Mouse (Mus musculus) macrophage (primary cell): ENCODE results near the gene Gm10486. TPM values are rescaled to one million over a fixed set of nuclear protein-coding genes. Genes with fewer than 3 reads are reported as not detected.
"Not testable (repeated sequence)": the region's sequence is repeated elsewhere in the genome, so short reads cannot be mapped to it uniquely, and the experiment has no call there.

Experiments
- H3K27ac ChIP-seq: fragments of 350-480 bp; formaldehyde crosslinking; 2 replicates; pipeline ENCODE4 v1.9.0; 2021
- H3K36me3 ChIP-seq: fragments of 350-480 bp; formaldehyde crosslinking; 2 replicates; pipeline ENCODE4 v1.9.0; 2021; ENCODE audit errors: inconsistent target
- H3K4me3 ChIP-seq: fragments of 350-480 bp; formaldehyde crosslinking; 2 replicates; pipeline ENCODE4 v1.9.0; 2021; ENCODE audit errors: inconsistent target
- H3K79me2 ChIP-seq: fragments of 350-480 bp; formaldehyde crosslinking; 2 replicates; pipeline ENCODE4 v1.9.0; 2021; ENCODE audit errors: inconsistent target
- WGBS: methylation state at CpG from one replicate; pipeline ENCODE4 v1.1.7; 2026; ENCODE audit warnings: inconsistent platforms; ENCODE audit not compliant: missing documents; 5-methylcytosine and 5-hydroxymethylcytosine counted together
- polyA plus RNA-seq: library from polyadenylated mRNA; stranded (reverse); fragments of 250-400 nt; gene quantifications from 3 replicates; pipeline ENCODE4 v1.2.4, GENCODE M21; 2018; ENCODE audit warnings: inconsistent platforms
- total RNA-seq, 78 experiments: library from RNA; depleted of rRNA; stranded (reverse); fragments of 250-400 nt; gene quantifications; 1 replicate in 9 of 78; 2 replicates in 24 of 78; 3 replicates in 43 of 78; 4 replicates in 2 of 78; pipeline ENCODE4 v1.2.4; 2018; ENCODE audit warnings: inconsistent platforms in 56 of 78

Gm10486 gene
- total RNA-seq (2018; cell fraction: chromatin; rRNA removed), result not detected
- total RNA-seq (2018; cell fraction: cytosol; rRNA removed), result not detected
- not detected for total RNA-seq (2018; cell fraction: nucleus; rRNA removed)
- not detected in 3 replicates for polyA plus RNA-seq

DNA sequence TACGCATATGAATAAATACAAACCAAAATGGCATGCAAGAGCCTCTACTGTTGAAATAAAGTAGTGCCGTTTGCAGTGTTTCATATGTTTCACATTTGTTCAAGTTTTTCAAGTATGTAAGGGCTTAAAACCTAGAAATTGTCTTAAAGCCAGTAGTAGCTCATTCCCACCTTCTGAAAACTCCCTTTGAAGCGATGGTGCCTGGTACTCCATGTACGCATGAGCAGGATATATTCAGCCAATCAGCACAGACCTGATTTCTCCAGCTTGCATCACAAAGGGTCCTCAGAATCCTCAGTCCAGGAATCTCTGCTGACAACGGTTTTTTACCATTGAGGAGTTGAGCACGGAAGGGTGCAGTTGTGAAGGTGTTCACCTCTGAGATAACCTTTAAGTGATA, at the start of gene Gm10486:
Gm10486 (plus strand) TSS at position 301 of the 400 bp plus-strand sequence.
- H3K79me2 ChIP-seq, H3K36me3 ChIP-seq, H3K27ac ChIP-seq, H3K4me3 ChIP-seq: not testable (repeated sequence)
- WGBS, result no CpG with 5 or more reads among the region's 6 CpGs
